Mouse (Mus musculus) midbrain, embryonic 10.5 days (tissue): ENCODE measurements around the gene Recql5. TPM values are rescaled to one million over a fixed set of nuclear protein-coding genes. Genes with fewer than 3 reads are reported as not detected.

Experiments used
- DNase-seq: peaks from one replicate; pipeline ENCODE4 v3.0.0-alpha.2; 2017; ENCODE audit warnings: low spot score
- H3K27ac ChIP-seq: fragments of 300-500 bp; sonication (generic); replicated peaks from 2 replicates; pipeline ENCODE4 v1.5.1; 2016; ENCODE audit warnings: mild to moderate bottlenecking
- H3K27me3 ChIP-seq: fragments of 300-500 bp; sonication (generic); 2 replicates; pipeline ENCODE4 v1.6.1; 2016; ENCODE audit warnings: low read depth, mild to moderate bottlenecking; ENCODE audit not compliant: poor library complexity, severe bottlenecking
- H3K36me3 ChIP-seq: fragments of 300-500 bp; sonication (generic); 2 replicates; pipeline ENCODE4 v1.6.1; 2016; ENCODE audit warnings: mild to moderate bottlenecking, moderate library complexity
- H3K4me1 ChIP-seq: fragments of 300-500 bp; sonication (generic); 2 replicates; pipeline ENCODE4 v1.6.1; 2016
- H3K4me3 ChIP-seq: fragments of 300-500 bp; sonication (generic); 2 replicates; pipeline ENCODE4 v1.5.1; 2016; ENCODE audit warnings: mild to moderate bottlenecking, moderate library complexity
- H3K9me3 ChIP-seq: fragments of 300-500 bp; sonication (generic); replicated peaks from 2 replicates; pipeline ENCODE4 v1.6.1; 2016; ENCODE audit warnings: mild to moderate bottlenecking
- WGBS: fragments of 180-500 bp; shearing (Covaris S2); methylation state at CpG from one replicate; pipeline ENCODE4 v1.1.7; 2016; 5-methylcytosine and 5-hydroxymethylcytosine counted together
- polyA plus RNA-seq: library from polyadenylated mRNA; unstranded; fragments of >200 nt; fragmentation: Nextera tagmentation; extraction: Ambion mirVana; gene quantifications from 2 replicates; pipeline ENCODE4 v1.2.1, GENCODE M21; 2016

Recql5 gene
- polyA plus RNA-seq, 1 experiment from 2014 or later = 30.6 TPM

GRCm38 (mm10) chr11:115889159-115889558, 44.1 kb downstream of the Recql5 start:
- Histone ChIP-seq H3K9me3 (no peaks in the 10 kb centered on the region), H3K27ac (no peak overlapping the region), H3K27me3 (peaks cover 3% of the 10 kb centered on the region), H3K36me3 (peaks cover 23% of the 10 kb centered on the region), H3K4me1 (peaks cover 7% of the 10 kb centered on the region), H3K4me3 (no peak overlapping the region)
- WGBS = 88% methylated on average over 6 of the region's 6 CpGs
- no peak for DNase-seq

- Histone ChIP-seq H3K27me3 (peaks cover 15% of the 10 kb centered on the region), H3K4me3 (no peak overlapping the region), H3K27ac (no peak overlapping the region), H3K4me1 (peaks cover 11% of the 10 kb centered on the region), H3K36me3 (peaks cover 11% of the 10 kb centered on the region), H3K9me3 (no peaks in the 10 kb centered on the region)
- 85% methylated on average over 5 of the region's 5 CpGs for WGBS
- no peak for DNase-seq
These were observed 45.3 kb downstream of the Recql5 start for GRCm38 (mm10) chr11:115888020-115888419.

- Histone ChIP-seq H3K36me3 (no peaks in the 10 kb centered on the region), H3K4me3 (no peak overlapping the region), H3K9me3 (no peaks in the 10 kb centered on the region), H3K27me3 (peaks cover 20% of the 10 kb centered on the region), H3K4me1 (peaks cover 8% of the 10 kb centered on the region), H3K27ac (no peak overlapping the region)
- no peak for DNase-seq
- WGBS = 88% methylated on average over 11 of the region's 11 CpGs
These were observed 46.8 kb downstream of the Recql5 start for GRCm38 (mm10) chr11:115886446-115886845.

GRCm38 (mm10) chr11:115885281-115885680, 48.0 kb downstream of the Recql5 start:
- DNase-seq = no peak
- Histone ChIP-seq H3K27ac (no peak overlapping the region), H3K9me3 (no peaks in the 10 kb centered on the region), H3K27me3 (peaks cover 20% of the 10 kb centered on the region), H3K4me1 (peaks cover 8% of the 10 kb centered on the region), H3K4me3 (no peak overlapping the region), H3K36me3 (no peaks in the 10 kb centered on the region)
- WGBS = 75% methylated on average over 11 of the region's 11 CpGs

- H3K4me3 ChIP-seq = no peak overlapping the region
- H3K27ac ChIP-seq = no peak overlapping the region
- DNase-seq = no peak
- no peaks in the 10 kb centered on the region for H3K9me3 ChIP-seq
- 92% methylated on average over 3 of the region's 3 CpGs for WGBS
- H3K4me1 ChIP-seq = peaks cover 5% of the 10 kb centered on the region
- peaks cover 20% of the 10 kb centered on the region for H3K27me3 ChIP-seq
- H3K36me3 ChIP-seq = no peaks in the 10 kb centered on the region
These were observed 48.9 kb downstream of the Recql5 start for GRCm38 (mm10) chr11:115884361-115884760.

GRCm38 (mm10) chr11:115883251-115883650, 50.0 kb downstream of the Recql5 start:
- peaks cover 5% of the 10 kb centered on the region; the same call in 1 of the 2 replicates for H3K4me1 ChIP-seq
- H3K9me3 ChIP-seq = no peaks in the 10 kb centered on the region
- H3K27me3 ChIP-seq = peaks cover 20% of the 10 kb centered on the region
- no peak for DNase-seq
- H3K36me3 ChIP-seq = no peaks in the 10 kb centered on the region
- WGBS = 33% methylated on average over 17 of the region's 17 CpGs
- H3K4me3 ChIP-seq = no peak overlapping the region
- H3K27ac ChIP-seq = no peak overlapping the region

GRCm38 (mm10) chr11:115881002-115881401, 52.3 kb downstream of the Recql5 start:
- Histone ChIP-seq H3K27ac (no peak overlapping the region), H3K4me3 (no peak overlapping the region), H3K36me3 (no peaks in the 10 kb centered on the region), H3K27me3 (peaks cover 20% of the 10 kb centered on the region), H3K4me1 (peaks cover 8% of the 10 kb centered on the region), H3K9me3 (no peaks in the 10 kb centered on the region)
- 23% methylated on average over 5 of the region's 5 CpGs for WGBS
- DNase-seq = peak; percentile 61

GRCm38 (mm10) chr11:115878071-115878470, 55.2 kb downstream of the Recql5 start:
- no peaks in the 10 kb centered on the region for H3K9me3 ChIP-seq
- WGBS = 80% methylated on average over 8 of the region's 8 CpGs
- H3K27ac ChIP-seq = no peak overlapping the region
- H3K27me3 ChIP-seq = peaks cover 5% of the 10 kb centered on the region
- DNase-seq = no peak
- H3K4me1 ChIP-seq = peaks cover 3% of the 10 kb centered on the region; the same call in 1 of the 2 replicates
- H3K4me3 ChIP-seq = no peak overlapping the region
- H3K36me3 ChIP-seq = no peaks in the 10 kb centered on the region

- no peak overlapping the region for H3K4me3 ChIP-seq
- WGBS = 79% methylated on average over 6 of the region's 6 CpGs
These were observed 56.0 kb downstream of the Recql5 start for GRCm38 (mm10) chr11:115877174-115877755.

GRCm38 (mm10) chr11:115876438-115876837, 56.8 kb downstream of the Recql5 start:
- peaks cover 7% of the 10 kb centered on the region for H3K4me1 ChIP-seq
- H3K9me3 ChIP-seq = no peaks in the 10 kb centered on the region
- H3K27me3 ChIP-seq = no peaks in the 10 kb centered on the region
- H3K36me3 ChIP-seq = no peaks in the 10 kb centered on the region
- DNase-seq = no peak
- H3K4me3 ChIP-seq = no peak overlapping the region
- no peak overlapping the region for H3K27ac ChIP-seq
- WGBS = 80% methylated on average over 5 of the region's 5 CpGs

More at GRCm38 (mm10) chr11:115877174-115877755, 56.0 kb downstream of the Recql5 start:
- no peak for DNase-seq
- Histone ChIP-seq H3K9me3 (no peaks in the 10 kb centered on the region), H3K4me1 (peaks cover 7% of the 10 kb centered on the region), H3K36me3 (no peaks in the 10 kb centered on the region), H3K27ac (no peak overlapping the region), H3K27me3 (no peaks in the 10 kb centered on the region)

GRCm38 (mm10) chr11:115875935-115876334, 57.3 kb downstream of the Recql5 start:
- no peaks in the 10 kb centered on the region for H3K9me3 ChIP-seq
- peaks cover 7% of the 10 kb centered on the region for H3K4me1 ChIP-seq
- no peaks in the 10 kb centered on the region for H3K36me3 ChIP-seq
- no peak overlapping the region for H3K27ac ChIP-seq
- H3K4me3 ChIP-seq = no peak overlapping the region
- DNase-seq = no peak
- H3K27me3 ChIP-seq = no peaks in the 10 kb centered on the region
- WGBS = 95% methylated on average over 3 of the region's 3 CpGs

GRCm38 (mm10) chr11:115872437-115872836, 60.8 kb downstream of the Recql5 start:
- H3K4me3 ChIP-seq = no peak overlapping the region
- DNase-seq = no peak
- no peaks in the 10 kb centered on the region for H3K27me3 ChIP-seq
- H3K27ac ChIP-seq = no peak overlapping the region
- no peaks in the 10 kb centered on the region for H3K36me3 ChIP-seq
- H3K4me1 ChIP-seq = peaks cover 6% of the 10 kb centered on the region
- WGBS = 72% methylated on average over 4 of the region's 4 CpGs
- H3K9me3 ChIP-seq = no peaks in the 10 kb centered on the region

- no peaks in the 10 kb centered on the region for H3K9me3 ChIP-seq
- no peaks in the 10 kb centered on the region for H3K27me3 ChIP-seq
- no peaks in the 10 kb centered on the region for H3K36me3 ChIP-seq
- no peak for DNase-seq
- no peak overlapping the region for H3K27ac ChIP-seq
- H3K4me3 ChIP-seq = no peak overlapping the region
- peaks cover 20% of the 10 kb centered on the region for H3K4me1 ChIP-seq
- WGBS = 90% methylated on average over 8 of the region's 8 CpGs
These were observed 63.9 kb downstream of the Recql5 start for GRCm38 (mm10) chr11:115869393-115869792.
